Mouse (Mus musculus) heart, adult 18-20 months (tissue): ENCODE measurements around the gene Epn2. TPM values are rescaled to one million over a fixed set of nuclear protein-coding genes. Genes with fewer than 3 reads are reported as not detected.

Experiments
- DNase-seq, 2 experiments: peaks; one replicate each; pipeline ENCODE4 v3.0.0; 2021 to 2022; ENCODE audit warnings: mixed read lengths in 1 of 2
- total RNA-seq, 2 experiments: library from RNA; stranded (reverse); gene quantifications; 2 replicates each; pipeline ENCODE4 v1.2.3; 2021

The Epn2 gene
- total RNA-seq, 2 experiments from 2014 or later, result 24.5 to 28.1 TPM

DNA sequence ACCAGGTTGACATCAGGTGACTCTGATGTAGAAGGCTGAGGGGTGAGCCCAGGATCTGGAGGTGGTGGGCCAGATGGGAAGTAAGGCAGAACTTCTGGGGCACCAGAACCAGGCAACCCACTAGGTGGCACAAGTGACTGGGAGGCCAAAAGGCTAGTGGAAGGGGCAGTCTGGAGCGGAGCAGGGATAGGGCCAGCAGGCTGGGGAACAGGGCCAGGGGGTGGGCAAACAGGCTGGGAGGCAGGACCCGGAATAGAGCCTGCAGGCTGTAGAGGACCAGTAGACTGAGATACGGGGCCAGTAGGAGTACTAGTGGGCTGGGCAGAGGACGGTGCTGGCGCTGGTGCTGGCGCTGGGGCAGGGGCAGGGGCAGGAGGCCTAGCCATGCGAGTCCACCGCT lies 89.6 kb downstream of the Epn2 start:
- DNase-seq, result peak in 1 of 2 experiments; percentile 2

DNA sequence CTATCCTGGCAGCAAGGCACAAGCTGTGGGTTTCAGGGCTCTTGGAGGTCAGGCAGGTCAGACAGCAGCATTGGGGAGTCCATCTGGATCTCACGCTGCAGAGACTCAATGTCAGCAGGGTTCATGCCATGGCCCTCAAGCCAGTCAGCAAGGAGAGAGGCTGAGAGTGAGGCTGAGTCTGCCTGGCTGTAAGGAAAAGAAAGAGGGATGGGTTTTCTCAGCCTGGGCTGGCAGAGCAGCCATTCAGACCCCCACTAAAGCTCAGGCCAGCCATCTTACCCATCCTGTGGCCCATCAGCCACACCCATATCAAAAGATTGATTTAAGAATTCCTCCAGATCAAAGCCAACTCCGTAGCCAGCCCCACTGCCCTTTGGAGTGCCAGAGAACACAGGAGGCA lies 90.4 kb downstream of the Epn2 start:
- peak in 1 of 2 experiments; percentile 1 for DNase-seq

DNA sequence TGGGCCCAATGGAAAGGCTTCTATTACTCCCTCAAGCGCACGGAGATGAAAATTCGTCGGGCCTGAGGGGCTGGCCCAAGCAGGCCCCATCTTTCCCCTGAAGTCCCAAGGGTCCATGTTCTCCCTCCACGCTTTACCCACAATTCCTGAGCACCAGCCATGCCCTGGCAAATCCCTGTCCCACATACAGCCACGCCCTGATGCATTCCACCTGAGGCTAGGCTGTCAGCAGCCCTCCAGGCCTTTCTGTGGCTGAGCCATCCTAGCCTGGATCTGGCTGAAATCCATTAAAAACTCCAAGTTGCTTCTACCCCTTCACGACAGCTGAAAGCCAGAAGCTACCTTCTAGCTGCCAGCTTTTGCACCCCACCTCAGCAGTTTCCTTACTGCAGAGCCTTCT lies 91.6 kb downstream of the Epn2 start:
- DNase-seq, result no peak

DNA sequence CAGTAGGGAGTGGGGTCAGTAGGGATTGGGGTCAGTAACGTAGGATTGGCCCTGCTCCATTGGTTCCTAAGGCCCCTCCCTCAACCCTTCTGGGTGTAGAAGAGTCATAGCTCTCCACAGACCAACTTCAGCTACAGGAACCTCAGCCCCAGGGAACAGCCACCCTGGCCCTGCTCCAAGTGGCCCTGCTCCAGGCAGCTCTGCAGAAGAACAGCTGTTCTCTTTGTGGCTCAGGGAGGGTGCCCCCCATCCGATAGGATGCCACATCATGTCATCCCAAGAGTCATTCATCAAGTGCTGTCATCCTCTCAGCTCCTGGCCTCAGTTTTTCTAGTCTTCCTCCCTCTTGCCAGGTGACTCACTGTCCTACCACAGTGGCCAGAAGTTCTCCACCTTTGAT lies 92.1 kb downstream of the Epn2 start:
- peak; percentile 61 to 64 for DNase-seq

DNA sequence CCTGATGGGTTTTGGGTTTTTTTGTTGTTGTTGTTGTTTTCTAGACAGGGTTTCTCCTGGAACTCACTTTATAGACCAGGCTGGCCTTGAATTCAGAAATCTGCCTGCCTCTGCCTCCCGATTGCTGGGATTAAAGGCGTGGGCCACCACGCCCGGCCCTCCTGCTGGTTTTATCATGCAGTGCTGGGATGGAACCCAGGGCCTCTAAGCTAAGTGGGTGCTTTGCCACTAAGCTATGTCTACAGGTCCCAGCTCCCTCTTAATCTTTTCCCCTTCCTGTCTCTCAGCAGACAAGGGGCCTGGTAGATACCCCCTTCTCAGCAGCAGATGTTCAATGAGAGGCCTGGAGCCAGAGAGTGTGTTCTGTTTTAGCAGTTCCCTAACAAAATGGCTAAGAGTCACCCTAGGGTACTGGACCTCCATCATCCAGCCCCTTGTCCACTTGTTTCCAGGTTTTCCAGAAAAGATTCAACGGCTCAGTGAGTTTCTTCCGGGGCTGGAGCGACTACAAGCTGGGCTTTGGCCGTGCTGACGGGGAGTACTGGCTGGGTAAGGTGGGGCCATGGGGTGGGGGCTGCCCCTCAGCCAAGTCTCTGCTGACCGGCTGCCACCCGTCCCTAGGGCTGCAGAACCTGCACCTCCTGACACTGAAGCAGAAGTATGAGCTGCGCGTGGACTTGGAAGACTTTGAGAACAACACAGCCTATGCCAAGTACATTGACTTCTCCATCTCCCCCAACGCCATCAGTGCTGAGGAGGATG lies 92.8 kb downstream of the Epn2 start:
- DNase-seq, result no peak

DNA sequence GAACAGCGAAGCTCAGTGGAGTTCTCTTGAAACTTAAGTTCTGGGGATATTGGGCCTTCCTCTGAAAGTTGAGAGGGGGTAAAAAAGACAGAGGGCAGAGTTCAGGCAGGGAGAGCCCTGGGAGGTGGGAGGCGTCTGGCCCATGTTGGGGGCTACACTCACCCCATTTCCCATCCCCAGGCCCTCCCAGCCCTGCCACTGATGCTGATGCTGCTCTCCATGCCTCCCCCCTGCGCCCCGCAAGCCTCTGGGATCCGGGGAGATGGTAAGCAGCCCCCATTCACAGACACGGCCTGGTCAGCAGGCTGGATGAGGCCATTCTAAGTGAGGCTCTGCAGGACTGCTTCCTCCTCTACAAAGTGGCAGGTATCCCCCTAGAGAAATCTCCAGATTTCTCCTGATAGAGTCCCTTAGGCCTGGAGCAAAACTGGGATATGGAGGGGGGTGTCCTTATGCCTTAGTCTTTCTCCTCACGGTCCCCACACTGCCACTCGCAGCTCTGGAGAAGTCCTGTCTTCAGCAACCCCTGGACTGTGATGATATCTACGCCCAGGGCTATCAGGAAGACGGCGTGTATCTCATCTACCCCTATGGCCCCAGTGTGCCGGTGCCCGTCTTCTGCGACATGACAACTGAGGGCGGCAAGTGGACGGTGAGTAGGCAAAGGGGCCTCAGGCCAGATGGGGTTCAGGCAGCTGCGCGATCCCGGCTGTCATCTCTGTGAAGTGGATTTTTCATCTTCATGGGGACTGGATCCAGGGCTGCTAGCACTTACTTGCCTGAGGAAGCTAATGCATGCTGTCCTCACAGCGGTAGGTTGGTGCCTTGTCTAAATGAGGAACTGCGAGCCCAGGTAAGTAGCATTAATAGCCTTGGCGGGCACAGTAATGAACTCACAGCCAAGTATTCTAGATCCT lies 93.7 kb downstream of the Epn2 start:
- no peak for DNase-seq

DNA sequence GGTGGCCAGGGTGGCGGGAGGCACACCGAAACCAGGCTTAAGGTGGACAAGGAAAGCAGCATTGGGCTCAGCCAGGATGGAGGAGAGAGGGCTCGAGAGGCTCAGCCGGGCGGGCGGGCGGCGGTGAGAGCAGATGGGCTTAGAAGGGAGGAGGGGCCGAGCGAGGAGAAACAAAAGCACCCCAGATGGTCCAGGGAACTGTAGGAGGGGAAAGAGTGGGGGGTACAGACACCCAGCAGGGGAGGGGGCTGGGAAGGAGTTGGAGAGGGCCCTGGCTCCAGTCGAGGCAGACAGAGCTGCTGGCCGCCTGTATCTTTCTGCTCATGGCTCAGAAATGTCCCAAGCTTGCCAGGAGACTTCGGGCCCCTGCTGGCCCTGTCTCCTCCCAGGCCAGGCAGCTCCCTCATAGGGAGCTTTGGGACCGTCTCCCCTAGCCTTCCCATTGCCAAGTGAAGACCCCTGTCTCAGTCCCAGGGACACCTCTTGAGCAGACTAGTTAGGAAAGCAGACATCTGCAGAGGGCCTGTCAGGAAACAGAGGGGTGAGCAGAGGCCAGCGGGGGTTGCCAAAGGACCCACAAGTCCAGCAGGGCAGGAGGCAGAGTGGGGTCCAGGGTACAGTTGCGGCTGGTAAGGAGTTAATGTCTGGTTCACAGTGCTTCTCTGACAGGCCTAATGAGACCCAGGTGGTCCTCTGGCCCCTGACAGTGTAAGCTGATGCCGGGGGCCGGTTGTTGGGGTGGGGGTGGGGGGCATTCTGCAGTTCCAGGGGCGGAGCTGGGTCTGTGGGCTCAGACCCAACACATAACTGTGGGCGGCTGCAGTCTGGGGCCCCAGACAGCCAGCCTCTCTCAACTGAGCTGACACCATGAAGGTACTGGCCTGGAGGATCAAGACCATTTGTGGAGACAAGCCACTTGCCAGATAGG lies 94.6 kb downstream of the Epn2 start, which contains the start of gene Mfap4:
Gene Mfap4 (plus strand): TSS at position 819 of the 928 bp plus-strand sequence.
- peak; percentile 55 to 59 for DNase-seq

DNA sequence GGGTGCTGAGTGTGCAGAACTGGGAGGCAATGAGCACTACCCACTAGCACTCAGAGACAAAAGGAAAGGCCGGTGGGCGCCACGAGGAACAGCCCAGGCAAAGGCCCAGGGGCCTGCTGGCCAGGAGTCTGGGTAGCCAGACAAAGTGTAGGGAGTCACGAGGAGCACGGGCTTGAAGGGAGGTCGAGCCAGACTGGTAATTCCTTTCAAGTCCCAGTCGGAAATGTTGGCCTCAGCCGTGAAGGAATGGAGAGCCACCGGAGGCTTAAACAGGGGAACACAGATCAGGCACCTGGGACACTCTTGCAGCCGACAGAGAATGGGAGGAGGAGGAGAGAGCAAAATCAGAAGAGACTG lies 95.3 kb downstream of the Epn2 start:
- DNase-seq, result no peak

DNA sequence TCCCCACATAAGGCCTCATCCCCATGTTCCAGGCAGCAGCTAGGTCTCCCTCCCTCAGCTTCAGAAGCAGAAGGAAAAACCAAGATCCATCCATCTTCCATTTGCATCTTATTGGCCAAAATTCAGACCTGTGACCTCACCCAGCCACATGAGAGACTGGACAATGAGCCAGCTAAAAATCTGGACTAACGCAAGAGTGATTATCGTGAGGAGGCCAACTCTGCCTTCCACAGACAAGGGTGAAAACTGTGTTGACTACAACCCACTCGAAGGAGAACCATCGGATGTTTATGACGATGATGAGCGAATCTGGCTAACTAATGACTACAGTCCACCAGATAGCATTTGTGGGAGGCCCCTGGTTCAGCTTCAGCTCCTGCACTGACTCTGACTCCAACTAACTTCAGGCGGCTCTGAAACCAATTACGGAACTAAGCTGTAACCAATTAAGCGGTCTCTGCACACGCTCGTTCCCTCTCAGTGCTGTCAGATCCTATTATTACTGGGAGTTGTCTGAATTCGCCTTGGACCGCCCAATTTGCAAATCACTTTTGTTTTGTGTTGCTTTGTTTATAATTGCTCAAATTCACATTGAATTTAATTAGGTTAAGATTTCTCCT lies 96.2 kb downstream of the Epn2 start:
- no peak for DNase-seq

DNA sequence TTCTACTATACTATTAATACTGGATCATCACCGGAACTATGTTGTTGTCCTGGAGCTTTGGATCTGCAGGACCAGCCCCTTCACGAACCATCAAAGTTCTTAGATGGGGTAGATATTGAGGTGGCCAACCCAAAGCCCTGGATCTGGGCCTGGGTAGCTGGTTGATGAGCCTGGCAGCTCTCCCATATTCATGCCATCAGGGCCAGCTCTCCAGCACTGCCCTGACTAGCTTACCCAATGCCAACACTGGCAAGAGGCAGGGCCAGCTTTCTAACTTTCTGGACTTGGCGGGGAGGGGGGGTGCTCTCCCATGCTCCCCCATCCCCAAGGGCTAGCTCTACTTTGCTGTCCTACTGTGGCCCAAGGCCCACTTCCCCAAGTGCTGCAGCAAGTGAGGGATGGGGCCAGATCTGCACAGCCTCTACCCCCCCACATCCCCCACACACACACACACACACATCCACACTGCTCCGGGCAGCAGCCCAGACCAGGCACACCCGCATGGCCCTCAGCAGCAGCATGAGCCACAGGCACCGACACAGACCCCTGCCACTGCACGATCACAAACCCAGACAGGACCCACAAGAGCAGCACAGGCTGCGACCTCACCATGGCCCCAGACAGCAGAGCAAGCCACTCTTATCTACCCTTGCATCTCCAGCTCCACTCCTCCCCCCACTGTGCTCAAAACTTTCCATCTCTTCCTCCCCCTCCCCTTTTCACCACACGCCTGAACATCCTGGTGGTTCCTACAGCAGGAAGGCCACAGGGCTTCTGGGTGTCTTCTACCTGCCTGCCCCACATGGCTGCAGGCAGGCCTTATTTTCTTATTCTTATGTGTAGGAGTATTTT lies 98.0 kb downstream of the Epn2 start:
- DNase-seq, result no peak

DNA sequence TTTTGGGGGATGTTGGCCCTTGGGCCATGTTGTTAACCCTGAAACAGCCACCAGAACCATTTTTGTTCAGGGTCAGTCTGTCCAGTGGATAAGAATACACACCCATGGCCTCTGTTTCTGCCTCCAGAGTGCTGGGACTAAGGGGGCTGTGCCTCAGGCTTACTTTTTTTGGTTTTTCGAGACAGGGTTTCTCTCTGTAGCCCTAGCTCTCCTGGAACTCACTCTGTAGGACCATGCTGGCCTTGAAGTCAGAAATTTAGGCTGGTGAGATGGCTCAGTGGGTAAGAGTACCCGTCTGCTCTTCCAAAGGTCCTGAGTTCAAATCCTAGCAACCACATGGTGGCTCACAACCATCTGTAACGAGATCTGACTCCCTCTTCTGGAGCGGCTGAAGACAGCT lies 100.7 kb downstream of the Epn2 start:
- no peak for DNase-seq

DNA sequence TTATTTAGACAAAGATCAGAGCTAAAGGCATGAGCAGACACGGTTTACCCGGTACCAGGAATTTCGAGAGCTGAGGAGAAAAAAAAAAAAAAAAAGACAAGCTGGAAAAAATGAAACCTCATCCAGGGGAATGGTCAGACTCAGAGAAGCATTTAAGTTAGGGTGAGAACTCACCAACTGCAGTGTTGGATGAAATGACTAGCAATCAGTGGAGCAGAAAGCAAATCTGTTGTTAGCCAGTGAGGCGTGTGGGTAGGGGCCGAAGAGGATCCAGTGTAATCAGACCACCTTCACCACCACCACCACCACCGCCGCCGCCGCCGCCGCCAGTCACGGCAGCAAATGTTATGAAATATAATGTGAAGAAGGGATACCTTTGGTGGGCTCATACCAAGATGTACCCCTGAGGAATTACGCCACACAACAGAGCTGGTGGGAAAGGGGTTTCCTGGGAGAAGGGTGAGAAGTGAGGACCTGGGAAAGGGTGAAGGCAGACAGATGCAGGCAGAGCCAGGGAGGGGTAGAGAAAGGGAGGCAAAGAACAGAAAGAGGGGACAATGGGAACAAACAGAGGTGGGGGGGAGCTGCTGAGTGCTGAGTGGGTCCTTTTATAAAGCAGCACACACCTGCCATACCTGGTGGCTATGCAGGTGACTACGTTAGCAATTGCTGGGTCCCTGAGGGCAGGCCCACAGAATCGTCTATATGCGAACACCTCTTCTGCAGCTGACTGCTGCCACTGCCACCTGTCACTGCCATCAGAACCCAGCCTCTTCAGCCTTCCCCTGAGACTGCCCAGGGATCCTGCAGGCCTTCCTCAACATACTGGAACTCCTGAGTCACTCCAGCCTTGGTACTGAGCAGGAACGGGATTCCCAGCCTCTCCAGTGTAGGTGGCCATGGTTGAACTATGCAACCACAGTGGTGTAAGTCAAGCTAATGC lies 101.7 kb downstream of the Epn2 start:
- no peak for DNase-seq

DNA sequence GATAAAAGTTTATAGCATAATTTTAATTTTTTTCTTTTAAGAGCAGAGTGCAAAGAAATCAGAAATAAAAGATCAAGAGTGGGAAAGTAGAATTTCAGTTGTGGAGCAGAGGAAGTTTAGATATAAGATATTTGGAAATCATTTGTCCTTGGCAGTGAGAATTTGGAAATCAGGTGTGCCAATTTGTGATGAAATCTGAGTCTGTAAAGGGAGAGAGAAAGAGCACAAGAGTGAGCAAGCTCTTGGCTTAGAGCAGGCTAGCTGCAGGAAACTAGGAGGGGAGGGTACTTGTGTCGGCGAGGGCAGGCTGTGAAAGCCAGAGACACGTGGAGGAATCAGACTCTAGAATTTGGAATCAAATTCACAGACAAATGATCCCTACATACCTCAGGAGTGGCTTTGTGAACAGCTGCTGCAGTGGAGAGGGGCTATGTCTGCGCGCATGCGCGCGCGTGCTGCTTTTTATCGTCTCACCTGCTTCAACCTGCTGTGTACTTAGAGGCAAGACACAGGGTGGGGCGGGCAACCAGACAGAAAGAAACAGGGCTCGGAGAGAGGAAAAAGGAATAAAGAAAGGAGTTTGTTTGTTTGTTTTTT lies 102.6 kb downstream of the Epn2 start:
- DNase-seq, result no peak

DNA sequence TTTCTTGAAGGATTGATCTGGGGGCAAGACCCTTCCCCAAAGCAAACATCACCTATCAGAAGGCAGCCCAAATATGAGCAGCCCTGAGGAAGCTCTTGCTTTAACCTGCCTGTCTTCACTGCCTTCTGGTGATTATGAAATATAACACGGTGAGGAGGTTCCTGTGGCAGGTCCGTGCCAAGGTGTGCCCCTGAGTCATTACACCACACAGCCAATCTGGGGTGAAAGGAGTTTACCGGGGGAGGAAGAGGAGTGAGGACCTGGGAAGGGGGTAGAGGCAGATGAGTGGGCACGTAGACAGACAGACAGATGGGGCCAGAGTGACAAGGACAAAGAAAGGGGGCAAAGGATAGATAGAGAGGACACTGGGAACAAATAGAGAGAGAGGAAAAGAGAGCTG lies 105.9 kb downstream of the Epn2 start:
- DNase-seq, result no peak

DNA sequence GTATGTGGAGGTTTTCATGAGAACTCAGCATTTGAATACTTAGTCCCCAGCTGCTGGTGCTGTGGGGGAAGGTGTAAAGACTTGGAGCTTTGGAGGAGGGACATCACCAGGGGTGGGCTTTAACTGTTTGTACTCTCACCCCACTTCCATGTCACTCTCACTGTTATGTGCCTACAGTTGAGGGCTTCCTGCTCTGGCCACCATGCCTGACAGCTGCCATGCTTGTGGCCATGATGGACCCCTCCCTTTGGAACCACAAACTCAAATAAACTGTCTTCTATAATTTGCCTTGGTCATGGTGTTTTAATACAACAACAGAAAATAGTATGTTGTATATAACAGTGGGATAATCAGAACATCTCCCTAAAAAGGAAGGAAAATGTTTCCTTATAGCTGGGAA lies 108.6 kb downstream of the Epn2 start:
- no peak for DNase-seq

DNA sequence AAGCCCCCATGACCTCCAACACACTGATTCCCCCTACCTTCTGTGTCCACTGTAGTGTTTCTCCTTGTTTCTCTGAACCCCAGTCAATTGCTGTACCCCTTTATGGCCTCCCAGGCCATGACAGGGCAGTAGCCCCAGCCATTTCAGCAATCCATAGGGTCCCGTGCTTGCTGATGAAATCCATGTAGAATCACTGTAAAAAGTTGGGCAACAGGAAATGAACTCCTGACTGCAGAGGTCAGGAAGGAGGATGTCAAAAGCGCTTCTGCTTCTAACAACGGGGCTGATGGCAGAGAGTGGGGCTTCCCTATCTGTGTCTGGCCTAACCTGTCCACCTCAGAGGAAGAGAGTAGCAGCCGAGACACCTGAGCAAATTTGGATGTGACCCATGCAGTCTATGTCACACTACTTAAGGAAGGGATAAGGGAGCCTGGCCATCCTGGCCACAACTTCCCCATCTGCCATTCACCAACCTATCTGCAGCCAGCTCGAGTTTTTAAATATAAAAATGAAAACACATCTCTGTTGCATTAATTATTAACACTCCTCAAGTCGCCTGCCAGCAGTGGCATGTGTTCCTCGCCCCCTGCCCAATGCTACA lies 110.1 kb downstream of the Epn2 start:
- DNase-seq, result no peak

DNA sequence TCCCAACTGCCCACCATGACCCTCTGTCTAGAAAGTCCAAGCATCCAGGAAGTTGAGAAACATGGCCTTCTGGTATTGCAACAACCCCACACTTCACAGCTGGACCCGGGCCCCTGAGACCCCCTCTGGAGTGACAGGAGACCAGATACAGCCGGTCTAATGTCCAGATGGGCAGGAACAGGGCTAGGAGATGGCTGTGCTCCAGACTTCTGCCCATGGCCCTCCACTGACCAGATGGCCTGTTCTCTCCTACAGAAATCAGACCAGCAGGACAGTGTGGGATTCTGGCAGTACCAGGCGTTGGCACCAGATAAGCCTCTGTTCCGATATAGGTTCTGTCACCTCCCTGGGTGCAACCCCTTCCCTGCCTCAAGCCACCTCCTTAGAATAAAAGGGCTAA lies 111.0 kb downstream of the Epn2 start:
- no peak for DNase-seq
